15 mouse cellular contexts compared by ENCODE assay signal in the genomic region with DNA sequence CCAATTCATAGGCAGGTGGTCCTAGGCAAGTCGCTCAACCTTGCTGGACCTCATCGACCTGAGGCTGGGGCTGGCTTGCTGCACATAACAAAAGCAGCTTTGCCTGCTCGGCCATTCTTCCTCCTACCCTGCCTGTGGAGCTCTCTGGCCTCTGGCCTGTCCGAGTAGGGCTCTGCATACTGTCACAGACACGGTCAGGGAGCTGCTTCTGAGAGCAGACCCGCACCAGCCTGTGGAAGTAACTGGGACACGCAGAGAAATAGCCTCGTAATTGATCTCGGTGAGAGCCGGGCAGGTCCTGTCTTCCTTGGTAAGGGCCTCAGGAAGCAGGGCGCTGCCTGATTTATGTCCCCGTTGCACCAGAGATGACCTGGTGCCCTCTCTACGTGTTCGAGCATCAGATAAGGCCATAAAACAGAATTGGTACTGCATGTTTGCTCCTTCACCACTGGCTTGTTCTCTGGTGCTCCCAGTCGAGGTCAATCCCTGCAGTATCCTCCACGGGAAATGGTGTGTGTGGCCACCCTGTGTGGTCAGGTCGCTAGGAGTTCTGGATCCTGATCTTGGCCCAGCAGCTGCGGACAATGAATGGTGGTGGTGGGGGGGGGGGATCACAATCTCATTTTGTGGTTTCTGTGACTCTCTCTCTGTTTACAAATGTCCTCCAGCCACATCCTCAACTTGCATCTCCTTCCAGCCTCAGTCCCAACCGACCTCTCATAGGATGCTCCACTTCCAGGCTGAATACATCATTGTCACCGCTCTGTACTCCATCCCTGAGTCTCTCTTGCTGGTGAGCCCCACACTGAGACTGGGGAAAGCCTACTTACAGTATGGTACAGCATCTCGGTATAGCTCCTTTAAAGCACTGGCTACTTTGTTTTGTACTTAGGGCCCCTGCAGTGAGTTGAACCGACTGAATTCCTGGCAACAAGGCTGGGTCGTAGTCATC. TPM values are rescaled to one million over a fixed set of nuclear protein-coding genes. Genes with fewer than 3 reads are reported as not detected.
A peak's percentile ranks its signal among the peaks of the same experiment; 100 is the strongest.
DNase-seq lines count a peak whose midpoint lies in the region; ATAC-seq lines count a peak whose summit lies in the region.
"Had no signal": no experiment of that assay in that cellular context is flagged by ENCODE, and none has a peak within 500 bp of the region (broad histone marks: within the 10 kb centered on the region; RNA-seq: fewer than 3 reads in every experiment).

No protein-coding gene starts in this region.

- H3K27ac ChIP-seq in heart, embryonic 10.5 days, result peak overlapping the region; percentile 65
- H3K27ac ChIP-seq in lung, embryonic 15.5 days, result 0 out of 2 replicates have a peak overlapping the region, but pooled peaks have one; percentile 25
- peak overlapping the region; percentile 61 for H3K27ac ChIP-seq in embryonic facial prominence, embryonic 10.5 days (replicated peaks)
- H3K27ac ChIP-seq in neural tube, embryonic 11.5 days (ENCODE audit: low read depth, low read length), result peak overlapping the region; percentile 15; the same call in 1 of the 2 replicates
- H3K27ac ChIP-seq: forebrain, embryonic 13.5 days; limb, embryonic 12.5 days had no signal

- peak; percentile 87 for DNase-seq in heart, embryonic 10.5 days (ENCODE audit: low spot score)
- no peak for DNase-seq in heart, postnatal 10 days
- no peak for DNase-seq in lung, postnatal 14 days
- no peak for DNase-seq in embryonic facial prominence, embryonic 10.5 days (ENCODE audit: low spot score)
- DNase-seq in neural tube, embryonic 11.5 days (ENCODE audit: low spot score), result no peak
- DNase-seq in gastrocnemius, postnatal 14 days, result no peak
- DNase-seq in left cerebral cortex, adult 8-10 months (ENCODE audit: low spot score in 2 of 2), result no peak
- DNase-seq: adrenal gland, postnatal 14 days; cerebellum, adult 9-11 months; kidney, postnatal 10 days; liver, postnatal 0 days had no signal

- 33% methylated on average over 23 of the region's 23 CpGs for WGBS in heart, embryonic 10.5 days
- WGBS in lung, embryonic 15.5 days, result 32% methylated on average over 23 of the region's 23 CpGs
- WGBS in embryonic facial prominence, embryonic 10.5 days, result 57% methylated on average over 23 of the region's 23 CpGs
- WGBS in neural tube, embryonic 11.5 days, result 25% methylated on average over 23 of the region's 23 CpGs

- H3K9me3 ChIP-seq in heart, embryonic 10.5 days, result no peaks in the 10 kb centered on the region
- H3K9me3 ChIP-seq in lung, embryonic 15.5 days, result no peaks in the 10 kb centered on the region
- no peaks in the 10 kb centered on the region for H3K9me3 ChIP-seq in embryonic facial prominence, embryonic 10.5 days
- no peaks in the 10 kb centered on the region for H3K9me3 ChIP-seq in neural tube, embryonic 11.5 days (ENCODE audit: control insufficient read depth, low read length)
- H3K9me3 ChIP-seq: forebrain, embryonic 13.5 days; limb, embryonic 12.5 days had no signal

- no peak overlapping the region for H3K4me2 ChIP-seq in lung, embryonic 15.5 days
- no peak overlapping the region for H3K4me2 ChIP-seq in neural tube, embryonic 11.5 days (ENCODE audit: low read depth)
- H3K4me2 ChIP-seq: forebrain, embryonic 13.5 days; limb, embryonic 12.5 days; midbrain, embryonic 11.5 days had no signal

- ATAC-seq in lung, embryonic 15.5 days (ENCODE audit: borderline replicate concordance, extremely low read depth, low FRiP score, low TSS enrichment), result peak; percentile 28; the same call in 1 of the 2 replicates
- ATAC-seq in neural tube, embryonic 11.5 days (ENCODE audit: insufficient read depth, low FRiP score, low TSS enrichment), result no peak
- ATAC-seq: forebrain, embryonic 13.5 days; liver, postnatal 0 days had no signal

- H3K27me3 ChIP-seq in heart, embryonic 10.5 days (ENCODE audit: insufficient read depth, poor library complexity, severe bottlenecking), result 0 out of 2 replicates have a peak, but pooled peaks cover 5% of the 10 kb centered on the region
- no peaks in the 10 kb centered on the region for H3K27me3 ChIP-seq in lung, embryonic 15.5 days
- no peaks in the 10 kb centered on the region; the same call in 1 of the 2 replicates for H3K27me3 ChIP-seq in embryonic facial prominence, embryonic 10.5 days (replicated peaks; ENCODE audit: low read depth, poor library complexity, severe bottlenecking)
- H3K27me3 ChIP-seq in neural tube, embryonic 11.5 days (ENCODE audit: control insufficient read depth, insufficient read depth, low read length), result no peaks in the 10 kb centered on the region
- H3K27me3 ChIP-seq: forebrain, embryonic 13.5 days; limb, embryonic 12.5 days had no signal

- H3K9ac ChIP-seq in lung, embryonic 15.5 days, result no peak overlapping the region
- no peak overlapping the region for H3K9ac ChIP-seq in neural tube, embryonic 11.5 days (ENCODE audit: low read length)
- H3K9ac ChIP-seq: forebrain, embryonic 13.5 days; limb, embryonic 12.5 days; liver, postnatal 0 days had no signal

- no peaks in the 10 kb centered on the region for H3K36me3 ChIP-seq in heart, embryonic 10.5 days
- no peaks in the 10 kb centered on the region for H3K36me3 ChIP-seq in lung, embryonic 15.5 days
- no peaks in the 10 kb centered on the region for H3K36me3 ChIP-seq in embryonic facial prominence, embryonic 10.5 days (replicated peaks)
- no peaks in the 10 kb centered on the region for H3K36me3 ChIP-seq in neural tube, embryonic 11.5 days (ENCODE audit: control insufficient read depth, insufficient read depth, low read length)
- H3K36me3 ChIP-seq: limb, embryonic 12.5 days had no signal

- intact Hi-C loops in heart, postnatal 10 days (cut with DNase I), result no loop called here
- intact Hi-C loops in gastrocnemius, postnatal 14 days (cut with DNase I; ENCODE audit: low total_unique reads), result no loop called here

- peaks cover 59% of the 10 kb centered on the region for H3K4me1 ChIP-seq in heart, embryonic 10.5 days
- H3K4me1 ChIP-seq in lung, embryonic 15.5 days, result peaks cover 64% of the 10 kb centered on the region
- H3K4me1 ChIP-seq in embryonic facial prominence, embryonic 10.5 days, result peaks cover 52% of the 10 kb centered on the region
- peaks cover 12% of the 10 kb centered on the region for H3K4me1 ChIP-seq in neural tube, embryonic 11.5 days (ENCODE audit: control insufficient read depth, insufficient read depth, low read length)
- H3K4me1 ChIP-seq: forebrain, embryonic 13.5 days had no signal

- no peak overlapping the region for H3K4me3 ChIP-seq in heart, embryonic 10.5 days
- H3K4me3 ChIP-seq in lung, embryonic 15.5 days, result no peak overlapping the region
- no peak overlapping the region for H3K4me3 ChIP-seq in embryonic facial prominence, embryonic 10.5 days
- H3K4me3 ChIP-seq in neural tube, embryonic 11.5 days (ENCODE audit: low read depth, low read length), result no peak overlapping the region
- H3K4me3 ChIP-seq: forebrain, embryonic 13.5 days; limb, embryonic 12.5 days had no signal

RNA-seq across cellular contexts. Expression of a gene that starts 12.5 kb away (rescaled TPM):
- 24.5 and 35.2 TPM in 2 replicates for polyA plus RNA-seq in heart, embryonic 10.5 days (2016; fragmentation: Nextera tagmentation; extraction: Ambion mirVana)
- total RNA-seq in heart, postnatal 10 days (2021), result 10 to 100 TPM; 68.1 to 70.8 TPM
- 75.8 and 83.5 TPM in 2 replicates for polyA plus RNA-seq in lung, embryonic 15.5 days (2015; fragmentation: Nextera tagmentation; extraction: Ambion mirVana)
- 69.5 and 84.4 TPM in 2 replicates for polyA plus RNA-seq in embryonic facial prominence, embryonic 10.5 days (2016; fragmentation: Nextera tagmentation; extraction: Ambion mirVana)
- polyA plus RNA-seq in neural tube, embryonic 11.5 days (2014; fragmentation: Nextera tagmentation; extraction: Ambion mirVana), result 109 and 123 TPM in 2 replicates
- total RNA-seq in gastrocnemius, postnatal 14 days (2021), result 10 to 100 TPM; 27.1 to 27.9 TPM
- 10 to 100 TPM; 88.6 to 92.0 (median 90.0) TPM for total RNA-seq in left cerebral cortex, adult 8-10 months (2022)

RNA-seq across cellular contexts. Expression of a gene that starts 23.6 kb away (rescaled TPM):
- polyA plus RNA-seq in heart, embryonic 10.5 days (2016; fragmentation: Nextera tagmentation; extraction: Ambion mirVana), result 0.30 and 0.57 TPM in 2 replicates
- under 1 TPM; 0.10 to 0.22 TPM for total RNA-seq in heart, postnatal 10 days (2021)
- 1.2 and 1.4 TPM in 2 replicates for polyA plus RNA-seq in lung, embryonic 15.5 days (2015; fragmentation: Nextera tagmentation; extraction: Ambion mirVana)
- polyA plus RNA-seq in embryonic facial prominence, embryonic 10.5 days (2016; fragmentation: Nextera tagmentation; extraction: Ambion mirVana), result 0.41 and 0.60 TPM in 2 replicates
- polyA plus RNA-seq in neural tube, embryonic 11.5 days (2014; fragmentation: Nextera tagmentation; extraction: Ambion mirVana), result 0.23 and 0.66 TPM in 2 replicates
- total RNA-seq in gastrocnemius, postnatal 14 days (2021), result not detected
- total RNA-seq in left cerebral cortex, adult 8-10 months (2022), result 1 to 10 TPM in 3 of 4 experiments, under 1 TPM in 1; 0.99 to 3.1 (median 2.0) TPM

RNA-seq across cellular contexts. Expression of a gene that starts 32.1 kb away (rescaled TPM):
- 5.0 and 5.1 TPM in 2 replicates for polyA plus RNA-seq in heart, embryonic 10.5 days (2016; fragmentation: Nextera tagmentation; extraction: Ambion mirVana)
- 1 to 10 TPM; 2.9 to 3.8 TPM for total RNA-seq in heart, postnatal 10 days (2021)
- polyA plus RNA-seq in lung, embryonic 15.5 days (2015; fragmentation: Nextera tagmentation; extraction: Ambion mirVana), result 4.3 and 4.6 TPM in 2 replicates
- 7.1 and 7.8 TPM in 2 replicates for polyA plus RNA-seq in embryonic facial prominence, embryonic 10.5 days (2016; fragmentation: Nextera tagmentation; extraction: Ambion mirVana)
- polyA plus RNA-seq in neural tube, embryonic 11.5 days (2014; fragmentation: Nextera tagmentation; extraction: Ambion mirVana), result 3.6 and 4.5 TPM in 2 replicates
- 1 to 10 TPM; 1.7 to 3.2 TPM for total RNA-seq in gastrocnemius, postnatal 14 days (2021)
- 10 to 100 TPM in 1 of 4 experiments, 1 to 10 TPM in 3; 6.2 to 11.9 (median 8.5) TPM for total RNA-seq in left cerebral cortex, adult 8-10 months (2022)

Comparison
In these comparisons a context has a peak if more than half of its experiments do, and no peak if none do; other contexts are left out.
1. H3K27ac ChIP-seq: peak in every context shown above with its lines; median percentile 65 in heart, embryonic 10.5 days; 61 in embryonic facial prominence, embryonic 10.5 days; 25 in lung, embryonic 15.5 days; 15 in neural tube, embryonic 11.5 days.